Mouse (Mus musculus) gastrocnemius, adult 18-20 months (tissue): ENCODE data around the gene Terb2. TPM values are rescaled to one million over a fixed set of nuclear protein-coding genes. Genes with fewer than 3 reads are reported as not detected.

ENCODE experiments used
- DNase-seq: peaks from one replicate; pipeline ENCODE4 v3.0.0; 2021; ENCODE audit warnings: low spot score
- long read RNA-seq, 2 experiments: library from polyadenylated mRNA; stranded (forward); transcript quantifications; one replicate each; pipeline ENCODE4 v2.0.0; 2021
- total RNA-seq, 2 experiments: library from RNA; stranded (reverse); gene quantifications; 2 replicates each; pipeline ENCODE4 v1.2.3; 2021

The Terb2 gene
- not detected for total RNA-seq
- long read RNA-seq, experiment 1 = 0 reads
- long read RNA-seq, experiment 2 = 0 reads

GRCm38 (mm10) chr2:122186106-122186505 lies at the start of gene Terb2, which contains the start of gene Patl2:
Gene Terb2 (plus strand): TSS chr2:122186272.
Gene Patl2 (minus strand): TSS chr2:122186189.
- no peak for DNase-seq

GRCm38 (mm10) chr2:122137839-122138465 lies 48.1 kb upstream of the Terb2 start:
- no peak for DNase-seq

GRCm38 (mm10) chr2:122140815-122141214 lies 45.3 kb upstream of the Terb2 start:
- DNase-seq = no peak

GRCm38 (mm10) chr2:122141332-122141967 lies 44.6 kb upstream of the Terb2 start:
- no peak for DNase-seq

- DNase-seq = no peak
Observed at GRCm38 (mm10) chr2:122143111-122143510, 43.0 kb upstream of the Terb2 start.

GRCm38 (mm10) chr2:122145756-122146155 lies 40.3 kb upstream of the Terb2 start:
- DNase-seq = no peak

GRCm38 (mm10) chr2:122146687-122147086 lies 39.4 kb upstream of the Terb2 start:
- no peak for DNase-seq

GRCm38 (mm10) chr2:122147508-122148241 lies 38.4 kb upstream of the Terb2 start, which contains the start of gene B2m:
Gene B2m (plus strand): TSS chr2:122147686.
- peak; percentile 95 for DNase-seq

- peak; percentile 62 for DNase-seq
Observed at GRCm38 (mm10) chr2:122148242-122148917, 37.7 kb upstream of the Terb2 start.

GRCm38 (mm10) chr2:122149316-122149715 lies 36.8 kb upstream of the Terb2 start:
- DNase-seq = no peak

- DNase-seq = no peak
Observed at GRCm38 (mm10) chr2:122149716-122150115, 36.4 kb upstream of the Terb2 start.

GRCm38 (mm10) chr2:122151221-122151620 lies 34.9 kb upstream of the Terb2 start:
- no peak for DNase-seq

- no peak for DNase-seq
Observed at GRCm38 (mm10) chr2:122152850-122153249, 33.2 kb upstream of the Terb2 start.

- DNase-seq = no peak
Observed at GRCm38 (mm10) chr2:122153681-122154365, 32.2 kb upstream of the Terb2 start.

- DNase-seq = no peak
Observed at GRCm38 (mm10) chr2:122154479-122154878, 31.6 kb upstream of the Terb2 start.

GRCm38 (mm10) chr2:122155292-122155691 lies 30.8 kb upstream of the Terb2 start:
- no peak for DNase-seq

- DNase-seq = no peak
Observed at GRCm38 (mm10) chr2:122156051-122156700, 29.9 kb upstream of the Terb2 start.

GRCm38 (mm10) chr2:122157561-122157960 lies 28.5 kb upstream of the Terb2 start:
- no peak for DNase-seq

GRCm38 (mm10) chr2:122158362-122158802 lies 27.7 kb upstream of the Terb2 start:
- no peak for DNase-seq

- no peak for DNase-seq
Observed at GRCm38 (mm10) chr2:122159667-122160066, 26.4 kb upstream of the Terb2 start.

GRCm38 (mm10) chr2:122160680-122161079 lies 25.4 kb upstream of the Terb2 start, which contains the start of gene Trim69:
Gene Trim69 (plus strand): TSS chr2:122160700.
- DNase-seq = peak; percentile 90
